Mouse (Mus musculus) midbrain, postnatal 0 days (tissue): ENCODE measurements around the gene Oprd1. TPM values are rescaled to one million over a fixed set of nuclear protein-coding genes. Genes with fewer than 3 reads are reported as not detected.

Source experiments
- ATAC-seq: fragments of 200-750 bp; cut with Nextera tagmentation; 2 replicates; pipeline ENCODE4 v1.8.0; 2017; ENCODE audit warnings: moderate number of reproducible peaks, mild to moderate bottlenecking, moderate TSS enrichment, moderate library complexity; ENCODE audit not compliant: low FRiP score
- DNase-seq: peaks from one replicate; pipeline ENCODE4 v3.0.0-alpha.2; 2015; ENCODE audit warnings: low spot score
- H3K27ac ChIP-seq: fragments of 300-500 bp; sonication (generic); 2 replicates; pipeline ENCODE4 v1.5.1; 2014; ENCODE audit warnings: low read depth, mild to moderate bottlenecking, low read length, mixed read lengths
- H3K27me3 ChIP-seq: fragments of 300-500 bp; sonication (generic); 2 replicates; pipeline ENCODE4 v1.6.1; 2014; ENCODE audit warnings: low read length, control low read depth, mixed read lengths; ENCODE audit not compliant: insufficient read depth
- H3K36me3 ChIP-seq: fragments of 300-500 bp; sonication (generic); 2 replicates; pipeline ENCODE4 v1.6.1; 2014; ENCODE audit warnings: low read length, control low read depth, mixed read lengths; ENCODE audit not compliant: insufficient read depth
- H3K4me1 ChIP-seq: fragments of 300-500 bp; sonication (generic); 2 replicates; pipeline ENCODE4 v1.6.1; 2014; ENCODE audit warnings: mild to moderate bottlenecking, control low read depth, antibody characterized with exemption, low read length, mixed read lengths; ENCODE audit not compliant: insufficient read depth
- H3K4me2 ChIP-seq: fragments of 300-500 bp; sonication (generic); 2 replicates; pipeline ENCODE4 v1.6.1; 2014; ENCODE audit warnings: low read depth, mild to moderate bottlenecking, low read length, mixed read lengths; ENCODE audit not compliant: poor library complexity, severe bottlenecking
- H3K4me3 ChIP-seq: fragments of 300-500 bp; sonication (generic); 2 replicates; pipeline ENCODE4 v1.5.1; 2014; ENCODE audit warnings: low read depth, mild to moderate bottlenecking, low read length, moderate library complexity
- H3K9ac ChIP-seq: fragments of 300-500 bp; sonication (generic); replicated peaks from 2 replicates; pipeline ENCODE4 v1.6.1; 2014; ENCODE audit warnings: mild to moderate bottlenecking, low read length, moderate library complexity, mixed read lengths; ENCODE audit not compliant: poor library complexity, severe bottlenecking
- H3K9me3 ChIP-seq: fragments of 300-500 bp; sonication (generic); 2 replicates; pipeline ENCODE4 v1.6.1; 2016; ENCODE audit warnings: low read length, control low read depth
- CTCF ChIP-seq: IDR thresholded peaks from 2 replicates; pipeline ENCODE4 v1.5.1; 2016; ENCODE audit warnings: antibody characterized with exemption, mild to moderate bottlenecking
- WGBS: fragments of 180-500 bp; shearing (Covaris S2); extraction: QIAGEN DNeasy Blood & Tissue Kit; methylation state at CpG from one replicate; pipeline ENCODE4 v1.1.7; 2014; 5-methylcytosine and 5-hydroxymethylcytosine counted together
- polyA plus RNA-seq: library from polyadenylated mRNA; unstranded; fragments of >200 nt; fragmentation: Nextera tagmentation; extraction: Ambion mirVana; gene quantifications from 2 replicates; pipeline ENCODE4 v1.2.1, GENCODE M21; 2015
- total RNA-seq: library from RNA; depleted of rRNA; stranded (reverse); fragments of >200 nt; gene quantifications from 2 replicates; pipeline ENCODE4 v1.2.3, GENCODE M21; 2014; rRNA removed

The Oprd1 gene
- total RNA-seq = 2.2 and 2.6 TPM in 2 replicates
- 0.65 and 0.79 TPM in 2 replicates for polyA plus RNA-seq

- Histone ChIP-seq H3K9ac (peak within 1 kb of the TSS; percentile 44), H3K4me2 (peak within 1 kb of the TSS; percentile 56), H3K27me3 (peaks cover 40% of the 10 kb centered on the region), H3K9me3 (no peaks in the 10 kb centered on the region), H3K4me1 (no peaks in the 10 kb centered on the region), H3K36me3 (no peaks in the 10 kb centered on the region), H3K27ac (no peak within 1 kb of the TSS), H3K4me3 (peak within 1 kb of the TSS; percentile 46)
- ATAC-seq (no peak), DNase-seq (no peak)
- WGBS = under 1% methylated on average over 68 of the region's 89 CpGs
- no peak for TF ChIP-seq CTCF
Observed at GRCm38 (mm10) chr4:132144080-132144841, at the start of gene Oprd1. Gene Oprd1 (minus strand): TSS chr4:132144486.

DNA sequence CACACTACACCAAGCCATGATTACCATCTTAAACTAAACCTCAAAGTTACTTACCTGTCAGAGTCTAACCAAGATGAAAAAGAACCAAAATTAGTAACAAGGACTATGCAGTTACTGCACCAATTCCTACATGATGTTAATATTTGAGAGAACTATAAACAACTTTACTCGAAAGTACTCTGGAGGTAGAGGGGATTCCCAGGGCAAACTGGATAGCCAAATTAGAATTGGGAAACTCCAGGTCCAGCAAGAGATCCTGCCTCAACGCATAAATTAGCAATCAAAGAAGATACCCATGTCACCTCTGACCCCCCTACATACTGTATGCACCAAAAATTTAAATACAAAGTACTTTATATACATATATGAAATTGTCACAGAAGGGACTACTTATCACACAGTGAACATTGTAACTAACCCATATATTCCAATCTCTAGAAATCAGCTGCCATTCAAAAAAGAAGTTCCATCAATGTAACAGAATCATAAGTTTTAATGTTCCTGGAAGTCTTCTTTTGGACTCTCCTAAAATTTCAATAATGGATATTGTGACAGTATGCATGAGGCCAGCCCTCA, 43.6 kb upstream of the Oprd1 start:
- H3K4me1 ChIP-seq = no peaks in the 10 kb centered on the region
- DNase-seq = no peak
- H3K36me3 ChIP-seq = peaks cover 9% of the 10 kb centered on the region; the same call in 1 of the 2 replicates
- TF ChIP-seq CTCF = no peak
- no peaks in the 10 kb centered on the region for H3K27me3 ChIP-seq
- H3K27ac ChIP-seq = no peak overlapping the region
- H3K4me2 ChIP-seq = no peak overlapping the region
- 98% methylated on average over 2 of the region's 2 CpGs for WGBS
- H3K9ac ChIP-seq = no peak overlapping the region
- H3K4me3 ChIP-seq = no peak overlapping the region
- no peaks in the 10 kb centered on the region for H3K9me3 ChIP-seq
- ATAC-seq = no peak

- Histone ChIP-seq H3K4me1 (no peaks in the 10 kb centered on the region), H3K9ac (no peak overlapping the region), H3K36me3 (peaks cover 9% of the 10 kb centered on the region; the same call in 1 of the 2 replicates), H3K4me3 (no peak overlapping the region), H3K27me3 (no peaks in the 10 kb centered on the region), H3K4me2 (no peak overlapping the region), H3K9me3 (no peaks in the 10 kb centered on the region), H3K27ac (no peak overlapping the region)
- DNase-seq (no peak), ATAC-seq (no peak)
- 91% methylated on average over 3 of the region's 3 CpGs for WGBS
- TF ChIP-seq CTCF = no peak
Observed at GRCm38 (mm10) chr4:132183162-132183561, 38.9 kb upstream of the Oprd1 start.

GRCm38 (mm10) chr4:132181721-132182658, 37.7 kb upstream of the Oprd1 start:
- TF ChIP-seq CTCF = peak; percentile 31; the same call in 1 of the 2 replicates
- H3K27me3 ChIP-seq = no peaks in the 10 kb centered on the region
- H3K27ac ChIP-seq = no peak overlapping the region
- H3K36me3 ChIP-seq = peaks cover 9% of the 10 kb centered on the region; the same call in 1 of the 2 replicates
- DNase-seq (no peak), ATAC-seq (no peak)
- no peaks in the 10 kb centered on the region for H3K9me3 ChIP-seq
- WGBS = 70% methylated on average over 22 of the region's 22 CpGs
- H3K9ac ChIP-seq = no peak overlapping the region
- no peaks in the 10 kb centered on the region for H3K4me1 ChIP-seq
- H3K4me2 ChIP-seq = no peak overlapping the region
- H3K4me3 ChIP-seq = no peak overlapping the region

DNA sequence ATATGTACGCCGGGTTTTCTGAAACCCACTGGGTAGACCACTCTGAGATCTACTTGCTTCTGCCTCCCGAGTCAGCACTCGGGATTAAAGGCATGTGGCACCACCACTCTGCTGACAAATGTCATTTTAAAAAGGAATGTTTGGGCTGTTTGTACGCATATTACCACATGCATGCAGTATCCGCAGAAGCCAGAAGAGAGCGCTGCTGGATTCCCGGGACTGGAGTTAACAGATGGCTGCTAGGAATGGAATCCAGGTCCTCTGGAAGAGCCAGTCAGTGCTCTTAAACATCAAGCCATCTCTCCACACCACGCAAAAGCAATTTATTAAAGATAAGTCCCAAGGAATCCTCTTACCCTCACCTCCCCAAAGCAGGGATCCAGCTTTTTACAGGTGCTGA, 36.4 kb upstream of the Oprd1 start:
- no peak overlapping the region for H3K9ac ChIP-seq
- no peak overlapping the region for H3K4me2 ChIP-seq
- H3K27ac ChIP-seq = no peak overlapping the region
- ATAC-seq (no peak), DNase-seq (peak; percentile 34)
- H3K4me1 ChIP-seq = no peaks in the 10 kb centered on the region
- TF ChIP-seq CTCF = peak; percentile 51
- H3K27me3 ChIP-seq = no peaks in the 10 kb centered on the region
- H3K36me3 ChIP-seq = peaks cover 7% of the 10 kb centered on the region; the same call in 1 of the 2 replicates
- 80% methylated on average over 9 of the region's 9 CpGs for WGBS
- H3K9me3 ChIP-seq = no peaks in the 10 kb centered on the region
- H3K4me3 ChIP-seq = no peak overlapping the region
